Mouse (Mus musculus): Measurements from ENCODE around the gene Psmb7.

Psmb7 gene

GRCm38 (mm10) chr2:38643625-38644427 is at the start of gene Psmb7:
Psmb7 (minus strand) TSS chr2:38644087.
- DNase-seq (ENCODE audit: low spot score in 2 of 2), result peak; percentile 73 to 82

- no peak for DNase-seq (ENCODE audit: low spot score in 2 of 2)
Measured at GRCm38 (mm10) chr2:38691542-38691941, 47.7 kb upstream of the Psmb7 start.

GRCm38 (mm10) chr2:38689881-38690280 is 46.0 kb upstream of the Psmb7 start:
- DNase-seq (ENCODE audit: low spot score in 2 of 2), result no peak

- DNase-seq (ENCODE audit: low spot score in 2 of 2), result peak; percentile 30 to 36
Measured at GRCm38 (mm10) chr2:38688791-38689520, 45.1 kb upstream of the Psmb7 start.

- no peak for DNase-seq (ENCODE audit: low spot score in 2 of 2)
Measured at GRCm38 (mm10) chr2:38685746-38686145, 41.9 kb upstream of the Psmb7 start.

- no peak for DNase-seq (ENCODE audit: low spot score in 2 of 2)
Measured at GRCm38 (mm10) chr2:38683083-38683482, 39.2 kb upstream of the Psmb7 start.

GRCm38 (mm10) chr2:38682209-38682608 is 38.3 kb upstream of the Psmb7 start:
- no peak for DNase-seq (ENCODE audit: low spot score in 2 of 2)

GRCm38 (mm10) chr2:38678947-38679346 is 35.1 kb upstream of the Psmb7 start:
- DNase-seq (ENCODE audit: low spot score in 2 of 2), result no peak

GRCm38 (mm10) chr2:38675366-38675969 is 31.6 kb upstream of the Psmb7 start:
- DNase-seq (ENCODE audit: low spot score in 2 of 2), result no peak

GRCm38 (mm10) chr2:38672496-38672895 is 28.6 kb upstream of the Psmb7 start:
- no peak for DNase-seq (ENCODE audit: low spot score in 2 of 2)

GRCm38 (mm10) chr2:38668802-38669580 is 25.1 kb upstream of the Psmb7 start:
- DNase-seq (ENCODE audit: low spot score in 2 of 2), result no peak

GRCm38 (mm10) chr2:38661398-38661797 is 17.5 kb upstream of the Psmb7 start:
- DNase-seq (ENCODE audit: low spot score in 2 of 2), result no peak

- peak; percentile 43 to 67 for DNase-seq (ENCODE audit: low spot score in 2 of 2)
Measured at GRCm38 (mm10) chr2:38658338-38658836, 14.5 kb upstream of the Psmb7 start.

GRCm38 (mm10) chr2:38653694-38654093 is 9.8 kb upstream of the Psmb7 start:
- DNase-seq (ENCODE audit: low spot score in 2 of 2), result no peak

- DNase-seq (ENCODE audit: low spot score in 2 of 2), result no peak
Measured at GRCm38 (mm10) chr2:38653293-38653619, 9.4 kb upstream of the Psmb7 start.

- no peak for DNase-seq (ENCODE audit: low spot score in 2 of 2)
Measured at GRCm38 (mm10) chr2:38652565-38653292, 8.8 kb upstream of the Psmb7 start.

- DNase-seq (ENCODE audit: low spot score in 2 of 2), result no peak
Measured at GRCm38 (mm10) chr2:38652098-38652497, 8.2 kb upstream of the Psmb7 start.

GRCm38 (mm10) chr2:38650340-38650739 is 6.5 kb upstream of the Psmb7 start:
- DNase-seq (ENCODE audit: low spot score in 2 of 2), result no peak

- no peak for DNase-seq (ENCODE audit: low spot score in 2 of 2)
Measured at GRCm38 (mm10) chr2:38647661-38648060, 3.8 kb upstream of the Psmb7 start.

- peak; percentile 33 to 37 for DNase-seq (ENCODE audit: low spot score in 2 of 2)
Measured at GRCm38 (mm10) chr2:38647201-38647606, 3.3 kb upstream of the Psmb7 start.

GRCm38 (mm10) chr2:38645936-38646335 is 2.0 kb upstream of the Psmb7 start:
- DNase-seq (ENCODE audit: low spot score in 2 of 2), result peak; percentile 54 to 64

Data from frontal cortex, postnatal 14 days (tissue).